Mouse (Mus musculus): ENCODE measurements at regions not wholly inside any gene's neighbourhood (a gene's known extent, or its start where the extent isn't known, plus 50 kb on each side); places are given as distances from the start of the nearest gene placed in this dataset.

GRCm38 (mm10) chr3:118459636-118460035 is 102.3 kb upstream of the Dpyd start:
- H3K4me3 ChIP-seq, result no peak overlapping the region
- H3K27ac ChIP-seq, result peak overlapping the region; percentile 65
- TF ChIP-seq CTCF (conservative IDR thresholded peaks at IDR 0.05), result no peak
- DNase-seq (ENCODE audit: low spot score in 2 of 2), result peak; percentile 52 to 56

- no peak for TF ChIP-seq CTCF (conservative IDR thresholded peaks at IDR 0.05)
- Histone ChIP-seq H3K4me3 (no peak overlapping the region), H3K27ac (peak overlapping the region; percentile 52; the same call in 1 of the 2 replicates)
- no peak for DNase-seq (ENCODE audit: low spot score in 2 of 2)
Observed at GRCm38 (mm10) chr3:118465611-118466010, 96.3 kb upstream of the Dpyd start.

- no peak overlapping the region for H3K4me3 ChIP-seq
- H3K27ac ChIP-seq, result no peak overlapping the region
- DNase-seq (ENCODE audit: low spot score in 2 of 2), result no peak
- no peak for TF ChIP-seq CTCF (conservative IDR thresholded peaks at IDR 0.05)
Observed at GRCm38 (mm10) chr3:118472215-118472799, 89.6 kb upstream of the Dpyd start.

- Histone ChIP-seq H3K27ac (no peak overlapping the region), H3K4me3 (no peak overlapping the region)
- TF ChIP-seq CTCF (conservative IDR thresholded peaks at IDR 0.05), result no peak
- DNase-seq (ENCODE audit: low spot score in 2 of 2), result no peak
Observed at GRCm38 (mm10) chr3:118478065-118478464, 83.9 kb upstream of the Dpyd start.

GRCm38 (mm10) chr3:118480515-118481248 is 81.2 kb upstream of the Dpyd start:
- TF ChIP-seq CTCF (conservative IDR thresholded peaks at IDR 0.05), result no peak
- Histone ChIP-seq H3K27ac (no peak overlapping the region), H3K4me3 (no peak overlapping the region)
- DNase-seq (ENCODE audit: low spot score in 2 of 2), result no peak

GRCm38 (mm10) chr3:118485966-118486365 is 76.0 kb upstream of the Dpyd start:
- no peak for TF ChIP-seq CTCF (conservative IDR thresholded peaks at IDR 0.05)
- H3K27ac ChIP-seq, result no peak overlapping the region
- no peak for DNase-seq (ENCODE audit: low spot score in 2 of 2)
- no peak overlapping the region for H3K4me3 ChIP-seq

- DNase-seq (ENCODE audit: low spot score in 2 of 2), result no peak
- Histone ChIP-seq H3K27ac (peak overlapping the region; percentile 20), H3K4me3 (no peak overlapping the region)
- TF ChIP-seq CTCF (conservative IDR thresholded peaks at IDR 0.05), result 0 out of 2 replicates have a peak, but pooled peaks have one; percentile 10
Observed at GRCm38 (mm10) chr3:118487408-118487807, 74.5 kb upstream of the Dpyd start.

- no peak for TF ChIP-seq CTCF (conservative IDR thresholded peaks at IDR 0.05)
- H3K27ac ChIP-seq, result no peak overlapping the region
- DNase-seq (ENCODE audit: low spot score in 2 of 2), result no peak
- no peak overlapping the region for H3K4me3 ChIP-seq
Observed at GRCm38 (mm10) chr3:118491101-118491500, 70.8 kb upstream of the Dpyd start.

- DNase-seq (ENCODE audit: low spot score in 2 of 2), result no peak
- no peak for TF ChIP-seq CTCF (conservative IDR thresholded peaks at IDR 0.05)
- H3K4me3 ChIP-seq, result no peak overlapping the region
- H3K27ac ChIP-seq, result no peak overlapping the region
Observed at GRCm38 (mm10) chr3:118491871-118492270, 70.1 kb upstream of the Dpyd start.

- H3K27ac ChIP-seq, result no peak overlapping the region
- no peak overlapping the region for H3K4me3 ChIP-seq
- TF ChIP-seq CTCF (conservative IDR thresholded peaks at IDR 0.05), result no peak
- no peak for DNase-seq (ENCODE audit: low spot score in 2 of 2)
Observed at GRCm38 (mm10) chr3:118494611-118495010, 67.3 kb upstream of the Dpyd start.

- no peak for TF ChIP-seq CTCF (conservative IDR thresholded peaks at IDR 0.05)
- Histone ChIP-seq H3K27ac (no peak overlapping the region), H3K4me3 (no peak overlapping the region)
- peak in 1 of 2 experiments; percentile 36 for DNase-seq (ENCODE audit: low spot score in 2 of 2)
Observed at GRCm38 (mm10) chr3:118500234-118500633, 61.7 kb upstream of the Dpyd start.

GRCm38 (mm10) chr3:118507582-118508237 is 54.2 kb upstream of the Dpyd start:
- H3K27ac ChIP-seq, result peak overlapping the region; percentile 74
- TF ChIP-seq CTCF (conservative IDR thresholded peaks at IDR 0.05), result no peak
- H3K4me3 ChIP-seq, result peak overlapping the region; percentile 44
- no peak for DNase-seq (ENCODE audit: low spot score in 2 of 2)

- no peak for TF ChIP-seq CTCF (conservative IDR thresholded peaks at IDR 0.05)
- no peak for DNase-seq (ENCODE audit: low spot score in 2 of 2)
- peak overlapping the region; percentile 77 for H3K27ac ChIP-seq
- H3K4me3 ChIP-seq, result no peak overlapping the region
Observed at GRCm38 (mm10) chr3:118510837-118511236, 51.1 kb upstream of the Dpyd start.
